Mouse (Mus musculus) liver, embryonic 14.5 days (tissue): ENCODE measurements at regions not wholly inside any gene's neighbourhood (a gene's known extent, or its start where the extent isn't known, plus 50 kb on each side); places are given as distances from the start of the nearest gene placed in this dataset.

Source experiments
- CTCF ChIP-seq: IDR thresholded peaks from 2 replicates; pipeline ENCODE4 v1.5.1; 2016; ENCODE audit warnings: antibody characterized with exemption, low read depth, control low read depth
- EP300 ChIP-seq: IDR thresholded peaks from 2 replicates; pipeline ENCODE4 v1.6.1; 2016; ENCODE audit warnings: antibody characterized with exemption, low read depth

DNA sequence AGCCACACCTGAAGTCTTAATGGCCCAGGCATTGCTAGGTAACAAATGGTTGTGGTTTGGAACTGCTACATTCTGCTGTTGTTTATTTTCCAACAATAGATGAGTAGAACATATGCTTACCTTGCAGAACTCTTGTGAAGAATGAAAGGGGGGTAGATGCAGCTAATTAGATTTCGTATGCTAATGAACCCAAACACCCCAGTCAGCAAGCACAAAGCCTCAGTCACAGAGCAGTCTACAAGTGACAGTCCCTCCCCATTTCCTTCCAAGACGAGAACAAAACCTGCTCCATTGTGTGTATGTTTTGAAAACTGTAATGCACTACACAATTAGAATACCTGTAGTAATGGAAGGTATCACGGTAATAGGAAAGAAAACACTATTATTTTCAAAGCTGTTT lies 190.2 kb downstream of the Kdr start:
- TF ChIP-seq CTCF (no peak), EP300 (no peak)
